Mouse (Mus musculus) midbrain, embryonic 14.5 days (tissue): ENCODE data around the gene Kif17. TPM values are rescaled to one million over a fixed set of nuclear protein-coding genes. Genes with fewer than 3 reads are reported as not detected.

Source experiments
- ATAC-seq: fragments of 200-750 bp; cut with Nextera tagmentation; 2 replicates; pipeline ENCODE4 v1.8.0; 2017; ENCODE audit warnings: moderate number of reproducible peaks, moderate library complexity; ENCODE audit not compliant: low FRiP score, low TSS enrichment
- DNase-seq: peaks from one replicate; pipeline ENCODE4 v3.0.0-alpha.2; 2015
- H3K27ac ChIP-seq: fragments of 300-500 bp; sonication (generic); replicated peaks from 2 replicates; pipeline ENCODE4 v1.5.1; 2014; ENCODE audit warnings: mild to moderate bottlenecking, low read depth, low read length, moderate library complexity
- H3K27me3 ChIP-seq: fragments of 300-500 bp; sonication (generic); 2 replicates; pipeline ENCODE4 v1.6.1; 2014; ENCODE audit warnings: low read length, control low read depth, mixed read lengths; ENCODE audit not compliant: control insufficient read depth, insufficient read depth
- H3K36me3 ChIP-seq: fragments of 300-500 bp; sonication (generic); 2 replicates; pipeline ENCODE4 v1.6.1; 2014; ENCODE audit warnings: low read length, control low read depth; ENCODE audit not compliant: control insufficient read depth, insufficient read depth
- H3K4me1 ChIP-seq: fragments of 300-500 bp; sonication (generic); 2 replicates; pipeline ENCODE4 v1.6.1; 2014; ENCODE audit warnings: mild to moderate bottlenecking, antibody characterized with exemption, low read length, control low read depth; ENCODE audit not compliant: control insufficient read depth, insufficient read depth
- H3K4me2 ChIP-seq: fragments of 300-500 bp; sonication (generic); 2 replicates; pipeline ENCODE4 v1.6.1; 2014; ENCODE audit warnings: mild to moderate bottlenecking, low read length, moderate library complexity
- H3K4me3 ChIP-seq: fragments of 300-500 bp; sonication (generic); replicated peaks from 2 replicates; pipeline ENCODE4 v1.5.1; 2014; ENCODE audit warnings: low read depth, low read length
- H3K9ac ChIP-seq: fragments of 300-500 bp; sonication (generic); replicated peaks from 2 replicates; pipeline ENCODE4 v1.6.1; 2014; ENCODE audit warnings: mild to moderate bottlenecking, low read length, moderate library complexity
- H3K9me3 ChIP-seq: fragments of 300-500 bp; sonication (generic); 2 replicates; pipeline ENCODE4 v1.6.1; 2016; ENCODE audit warnings: low read length, control low read depth, mixed read lengths; ENCODE audit not compliant: control insufficient read depth
- WGBS: fragments of 180-500 bp; shearing (Covaris S2); extraction: QIAGEN DNeasy Blood & Tissue Kit; methylation state at CpG from one replicate; pipeline ENCODE4 v1.1.7; 2014; 5-methylcytosine and 5-hydroxymethylcytosine counted together
- polyA plus RNA-seq: library from polyadenylated mRNA; unstranded; fragments of >200 nt; fragmentation: Nextera tagmentation; extraction: Ambion mirVana; gene quantifications from 2 replicates; pipeline ENCODE4 v1.2.1, GENCODE M21; 2014

Gene Kif17
- polyA plus RNA-seq, 1 experiment from 2014 or later, result 2.5 TPM

GRCm38 (mm10) chr4:138315781-138316180, 65.5 kb downstream of the Kif17 start:
- ATAC-seq (no peak), DNase-seq (peak; percentile 40)
- 69% methylated on average over 9 of the region's 9 CpGs for WGBS
- Histone ChIP-seq H3K9ac (no peak overlapping the region), H3K9me3 (no peaks in the 10 kb centered on the region), H3K36me3 (peaks cover 75% of the 10 kb centered on the region), H3K4me3 (no peak overlapping the region), H3K4me2 (no peak overlapping the region), H3K27ac (no peak overlapping the region), H3K27me3 (no peaks in the 10 kb centered on the region), H3K4me1 (no peaks in the 10 kb centered on the region)

- no peaks in the 10 kb centered on the region for H3K27me3 ChIP-seq
- no peak overlapping the region for H3K27ac ChIP-seq
- no peak overlapping the region for H3K9ac ChIP-seq
- DNase-seq, result no peak
- H3K4me3 ChIP-seq, result no peak overlapping the region
- H3K9me3 ChIP-seq, result no peaks in the 10 kb centered on the region
- H3K36me3 ChIP-seq, result peaks cover 69% of the 10 kb centered on the region
- H3K4me1 ChIP-seq, result no peaks in the 10 kb centered on the region
- WGBS, result 93% methylated on average over 6 of the region's 6 CpGs
- ATAC-seq, result no peak
- no peak overlapping the region for H3K4me2 ChIP-seq
Measured at GRCm38 (mm10) chr4:138316369-138316768, 66.1 kb downstream of the Kif17 start.

GRCm38 (mm10) chr4:138318509-138319266, 68.5 kb downstream of the Kif17 start:
- Histone ChIP-seq H3K27ac (no peak overlapping the region), H3K9ac (no peak overlapping the region), H3K9me3 (no peaks in the 10 kb centered on the region), H3K27me3 (no peaks in the 10 kb centered on the region), H3K4me1 (peaks cover 11% of the 10 kb centered on the region), H3K4me2 (no peak overlapping the region), H3K4me3 (no peak overlapping the region), H3K36me3 (peaks cover 46% of the 10 kb centered on the region)
- 53% methylated on average over 6 of the region's 6 CpGs for WGBS
- DNase-seq, result peak; percentile 82
- ATAC-seq, result peak; percentile 58; the same call in 1 of the 2 replicates

- no peak overlapping the region for H3K4me3 ChIP-seq
- H3K9me3 ChIP-seq, result no peaks in the 10 kb centered on the region
- ATAC-seq (no peak), DNase-seq (peak; percentile 89)
- H3K4me1 ChIP-seq, result peaks cover 15% of the 10 kb centered on the region
- peaks cover 38% of the 10 kb centered on the region for H3K36me3 ChIP-seq
- H3K27ac ChIP-seq, result no peak overlapping the region
- no peak overlapping the region for H3K9ac ChIP-seq
- no peaks in the 10 kb centered on the region for H3K27me3 ChIP-seq
- H3K4me2 ChIP-seq, result no peak overlapping the region
- 33% methylated on average over 10 of the region's 10 CpGs for WGBS
Measured at GRCm38 (mm10) chr4:138319508-138319907, 69.3 kb downstream of the Kif17 start.

GRCm38 (mm10) chr4:138320711-138321110, 70.5 kb downstream of the Kif17 start:
- ATAC-seq, result no peak
- H3K4me2 ChIP-seq, result no peak overlapping the region
- no peak overlapping the region for H3K9ac ChIP-seq
- H3K27ac ChIP-seq, result no peak overlapping the region
- H3K36me3 ChIP-seq, result peaks cover 27% of the 10 kb centered on the region; the same call in 1 of the 2 replicates
- H3K4me1 ChIP-seq, result peaks cover 15% of the 10 kb centered on the region
- DNase-seq, result no peak
- no peaks in the 10 kb centered on the region for H3K27me3 ChIP-seq
- WGBS, result 84% methylated on average over 11 of the region's 11 CpGs
- no peak overlapping the region for H3K4me3 ChIP-seq
- H3K9me3 ChIP-seq, result no peaks in the 10 kb centered on the region

- no peak overlapping the region for H3K9ac ChIP-seq
Measured at GRCm38 (mm10) chr4:138321488-138321887, 71.3 kb downstream of the Kif17 start.

GRCm38 (mm10) chr4:138322692-138323091, 72.5 kb downstream of the Kif17 start:
- DNase-seq, result peak; percentile 41
- H3K4me2 ChIP-seq, result peak overlapping the region; percentile 19
- WGBS, result 11% methylated on average over 4 of the region's 4 CpGs
- H3K9ac ChIP-seq, result no peak overlapping the region
- no peaks in the 10 kb centered on the region for H3K9me3 ChIP-seq
- peak overlapping the region; percentile 37; the same call in 1 of the 2 replicates for H3K27ac ChIP-seq
- H3K4me1 ChIP-seq, result peaks cover 18% of the 10 kb centered on the region
- peaks cover 11% of the 10 kb centered on the region; the same call in 1 of the 2 replicates for H3K36me3 ChIP-seq
- no peak overlapping the region for H3K4me3 ChIP-seq
- no peaks in the 10 kb centered on the region for H3K27me3 ChIP-seq
- ATAC-seq, result no peak

More at GRCm38 (mm10) chr4:138321488-138321887, 71.3 kb downstream of the Kif17 start:
- H3K9me3 ChIP-seq, result no peaks in the 10 kb centered on the region
- H3K4me2 ChIP-seq, result no peak overlapping the region
- H3K4me1 ChIP-seq, result peaks cover 18% of the 10 kb centered on the region
- no peaks in the 10 kb centered on the region for H3K27me3 ChIP-seq
- peaks cover 23% of the 10 kb centered on the region; the same call in 1 of the 2 replicates for H3K36me3 ChIP-seq
- no peak for ATAC-seq
- DNase-seq, result no peak
- H3K27ac ChIP-seq, result no peak overlapping the region
- 77% methylated on average over 7 of the region's 7 CpGs for WGBS
- no peak overlapping the region for H3K4me3 ChIP-seq

GRCm38 (mm10) chr4:138323753-138324152, 73.5 kb downstream of the Kif17 start:
- Histone ChIP-seq H3K36me3 (peaks cover 9% of the 10 kb centered on the region; the same call in 1 of the 2 replicates), H3K9me3 (no peaks in the 10 kb centered on the region), H3K4me3 (no peak overlapping the region), H3K4me1 (peaks cover 18% of the 10 kb centered on the region), H3K27ac (peak overlapping the region; percentile 37; the same call in 1 of the 2 replicates), H3K27me3 (no peaks in the 10 kb centered on the region), H3K4me2 (no peak overlapping the region), H3K9ac (no peak overlapping the region)
- no peak for DNase-seq
- WGBS, result 75% methylated on average over 4 of the region's 4 CpGs
- no peak for ATAC-seq

GRCm38 (mm10) chr4:138324451-138324850, 74.2 kb downstream of the Kif17 start:
- no peak for DNase-seq

More at GRCm38 (mm10) chr4:138324451-138324850, 74.2 kb downstream of the Kif17 start:
- H3K36me3 ChIP-seq, result peaks cover 9% of the 10 kb centered on the region; the same call in 1 of the 2 replicates
- H3K4me2 ChIP-seq, result no peak overlapping the region
- peaks cover 18% of the 10 kb centered on the region for H3K4me1 ChIP-seq
- H3K27ac ChIP-seq, result no peak overlapping the region
- no peaks in the 10 kb centered on the region for H3K9me3 ChIP-seq
- H3K9ac ChIP-seq, result no peak overlapping the region
- ATAC-seq, result no peak
- 85% methylated on average over 3 of the region's 3 CpGs for WGBS
- H3K4me3 ChIP-seq, result no peak overlapping the region
- no peaks in the 10 kb centered on the region for H3K27me3 ChIP-seq
